Mouse (Mus musculus) spleen, postnatal 14 days (tissue): ENCODE measurements at regions not wholly inside any gene's neighbourhood (a gene's known extent, or its start where the extent isn't known, plus 50 kb on each side); places are given as distances from the start of the nearest gene placed in this dataset.

Source experiments
- DNase-seq, 2 experiments: peaks; one replicate each; pipeline ENCODE4 v3.0.0; 2021 to 2022; ENCODE audit warnings: low spot score in 2 of 2

- DNase-seq, result no peak
Measured at GRCm38 (mm10) chr5:149908376-149909078, 109.9 kb upstream of the Rxfp2 start.

GRCm38 (mm10) chr5:149909108-149909739, 109.3 kb upstream of the Rxfp2 start:
- DNase-seq, result no peak

- DNase-seq, result no peak
Measured at GRCm38 (mm10) chr5:149909971-149910370, 108.5 kb upstream of the Rxfp2 start.

- DNase-seq, result no peak
Measured at GRCm38 (mm10) chr5:149911968-149912367, 106.5 kb upstream of the Rxfp2 start.

GRCm38 (mm10) chr5:149915761-149916160, 102.7 kb upstream of the Rxfp2 start:
- DNase-seq, result no peak

- DNase-seq, result no peak
Measured at GRCm38 (mm10) chr5:149917374-149917773, 101.1 kb upstream of the Rxfp2 start.

- DNase-seq, result no peak
Measured at GRCm38 (mm10) chr5:149919097-149919496, 99.4 kb upstream of the Rxfp2 start.

GRCm38 (mm10) chr5:149920326-149920725, 98.1 kb upstream of the Rxfp2 start:
- DNase-seq, result no peak

- DNase-seq, result no peak
Measured at GRCm38 (mm10) chr5:149924501-149924900, 94.0 kb upstream of the Rxfp2 start.

- DNase-seq, result no peak
Measured at GRCm38 (mm10) chr5:149926786-149927185, 91.7 kb upstream of the Rxfp2 start.

- DNase-seq, result no peak
Measured at GRCm38 (mm10) chr5:149931574-149932161, 86.8 kb upstream of the Rxfp2 start.

GRCm38 (mm10) chr5:149932220-149932619, 86.3 kb upstream of the Rxfp2 start:
- DNase-seq, result no peak

GRCm38 (mm10) chr5:149945651-149946050, 72.8 kb upstream of the Rxfp2 start:
- DNase-seq, result no peak

GRCm38 (mm10) chr5:149947491-149947890, 71.0 kb upstream of the Rxfp2 start:
- DNase-seq, result no peak

GRCm38 (mm10) chr5:149956931-149957330, 61.5 kb upstream of the Rxfp2 start:
- DNase-seq, result no peak

GRCm38 (mm10) chr5:149961178-149961577, 57.3 kb upstream of the Rxfp2 start:
- DNase-seq, result no peak

GRCm38 (mm10) chr5:149964748-149965147, 53.7 kb upstream of the Rxfp2 start:
- DNase-seq, result no peak
